Mouse (Mus musculus) spleen, adult 2 months (tissue): ENCODE results near the gene Elovl1.

Source experiments
- CTCF ChIP-seq: fragments of 200-500 bp; IDR thresholded peaks from 2 replicates; pipeline ENCODE4 v1.5.1; 2011; ENCODE audit warnings: mild to moderate bottlenecking, inconsistent platforms; ENCODE audit not compliant: insufficient read depth, insufficient read length, insufficient replicate concordance; ENCODE audit errors: extremely low read depth
- POLR2A ChIP-seq: fragments of 200-500 bp; IDR thresholded peaks from 2 replicates; pipeline ENCODE4 v1.6.1; 2011; ENCODE audit warnings: low read depth, low read length, inconsistent platforms

- TF ChIP-seq CTCF: no peak
- no peak for TF ChIP-seq POLR2A
These were observed 4.4 kb downstream of the Elovl1 start for GRCm38 (mm10) chr4:118432332-118432731.
